8 mouse cellular contexts compared by ENCODE assay signal in genomic region chr15:5185366-5186292, GRCm38 (mm10). TPM values are rescaled to one million over a fixed set of nuclear protein-coding genes. Genes with fewer than 3 reads are reported as not detected.
DNase-seq lines count a peak whose midpoint lies in the region; ATAC-seq lines count a peak whose summit lies in the region.

Gene Ttc33, plus strand, starts transcription at chr15:5185525.

- ATAC-seq in inflammation-experienced regulatory T-cells, adult 6 months: peak; percentile 83

- peaks cover 36% of the 10 kb centered on the region for H3K36me3 ChIP-seq in megakaryocyte, embryonic 14.5 days (replicated peaks; ENCODE audit: low read length)

- intact Hi-C loops in gastrocnemius, postnatal 14 days (cut with DNase I; ENCODE audit: low total_unique reads): loop anchor here (10.0 kb wide), 1 partner anchor 71 kb away; the partner anchor contains the start of gene Rpl37

- H3K4me1 ChIP-seq in megakaryocyte, embryonic 14.5 days: peaks cover 61% of the 10 kb centered on the region

- peak within 1 kb of the TSS; percentile 99 for H3K4me3 ChIP-seq in megakaryocyte, embryonic 14.5 days (replicated peaks)

- no peaks in the 10 kb centered on the region for H3K27me3 ChIP-seq in megakaryocyte, embryonic 14.5 days (replicated peaks)

- DNase-seq in adrenal gland, adult 18-20 months (ENCODE audit: low spot score in 2 of 2): peak; percentile 70 to 71
- DNase-seq in embryo, embryonic 10.5 days (ENCODE audit: low spot score): peak; percentile 85
- peak; percentile 78 for DNase-seq in gastrocnemius, postnatal 14 days
- DNase-seq in left cerebral cortex, adult 9 months (ENCODE audit: low spot score in 2 of 2): peak; percentile 38 to 86
- peak; percentile 86 to 89 for DNase-seq in right cerebral cortex, adult 2 months (ENCODE audit: low spot score in 2 of 2)
- peak; percentile 24 for DNase-seq in urinary bladder, postnatal 10 days (ENCODE audit: low spot score)

- no peaks in the 10 kb centered on the region for H3K9me3 ChIP-seq in megakaryocyte, embryonic 14.5 days

RNA-seq across cellular contexts. Expression of gene Ttc33, which starts in this region (rescaled TPM):
- total RNA-seq in adrenal gland, adult 18-20 months (2021): 10 to 100 TPM; 37.4 to 51.1 TPM
- total RNA-seq in gastrocnemius, postnatal 14 days (2021): 10 to 100 TPM; 32.6 to 37.3 TPM
- polyA plus RNA-seq in inflammation-experienced regulatory T-cells, adult 6 months (2017; shearing (Covaris generic)): 10 to 100 TPM; 58.5 to 62.4 (median 61.3) TPM
- 18.4 TPM in 1 of 2 replicates, not detected in the other for polyA plus RNA-seq in megakaryocyte, embryonic 14.5 days (2012; ENCODE audit: insufficient read depth, low replicate concordance)

Comparison
In these comparisons a context has a peak if more than half of its experiments do, and no peak if none do; other contexts are left out.
1. Peak in every context shown above with its lines: DNase-seq, ATAC-seq and H3K4me3 ChIP-seq.
2. DNase-seq: peak in every context shown above with its lines; median percentile 88 in right cerebral cortex, adult 2 months; 85 in embryo, embryonic 10.5 days; 78 in gastrocnemius, postnatal 14 days; 70 in adrenal gland, adult 18-20 months; 62 in left cerebral cortex, adult 9 months; 24 in urinary bladder, postnatal 10 days.